Comparison of ENCODE assay signal across 15 mouse cellular contexts in genomic region chr11:90677771-90678288, GRCm38 (mm10). TPM values are rescaled to one million over a fixed set of nuclear protein-coding genes. Genes with fewer than 3 reads are reported as not detected.
DNase-seq lines count a peak whose midpoint lies in the region; ATAC-seq lines count a peak whose summit lies in the region.
"Had no signal": no experiment of that assay in that cellular context is flagged by ENCODE, and none has a peak within 500 bp of the region (broad histone marks: within the 10 kb centered on the region; RNA-seq: fewer than 3 reads in every experiment).

No protein-coding gene starts in this region.

- H3K9ac ChIP-seq in liver, embryonic 15.5 days = peak overlapping the region; percentile 46
- H3K9ac ChIP-seq: embryonic facial prominence, embryonic 13.5 days; forebrain, postnatal 0 days; limb, embryonic 13.5 days; neural tube, embryonic 13.5 days had no signal

- ATAC-seq in frontal cortex, adult (ENCODE audit: low TSS enrichment) = peak; percentile 99
- ATAC-seq in liver, embryonic 15.5 days (ENCODE audit: insufficient read depth) = no peak
- ATAC-seq: forebrain, postnatal 0 days had no signal

- intact Hi-C loops in left cerebral cortex, postnatal 14 days (cut with DNase I) = no loop called here
- intact Hi-C loops in left cerebral cortex, postnatal 10 days (cut with DNase I) = no loop called here

- peaks cover 78% of the 10 kb centered on the region for H3K36me3 ChIP-seq in liver, embryonic 15.5 days (replicated peaks)

- H3K27me3 ChIP-seq in liver, embryonic 15.5 days = no peaks in the 10 kb centered on the region
- H3K27me3 ChIP-seq: embryonic facial prominence, embryonic 13.5 days; limb, embryonic 13.5 days; neural tube, embryonic 13.5 days had no signal

- peak overlapping the region; percentile 64 for H3K4me3 ChIP-seq in liver, embryonic 15.5 days (replicated peaks)
- H3K4me3 ChIP-seq: embryonic facial prominence, embryonic 13.5 days; limb, embryonic 13.5 days; neural tube, embryonic 13.5 days had no signal

- H3K27ac ChIP-seq in liver, embryonic 15.5 days (replicated peaks) = peak overlapping the region; percentile 97
- H3K27ac ChIP-seq: embryonic facial prominence, embryonic 13.5 days; limb, embryonic 13.5 days; neural tube, embryonic 13.5 days had no signal

- H3K4me2 ChIP-seq in liver, embryonic 15.5 days = peak overlapping the region; percentile 71
- H3K4me2 ChIP-seq: embryonic facial prominence, embryonic 13.5 days; limb, embryonic 13.5 days; neural tube, embryonic 13.5 days had no signal

- no peaks in the 10 kb centered on the region for H3K9me3 ChIP-seq in liver, embryonic 15.5 days (replicated peaks)
- H3K9me3 ChIP-seq: embryonic facial prominence, embryonic 13.5 days; limb, embryonic 13.5 days; neural tube, embryonic 13.5 days had no signal

- no peak for DNase-seq in frontal cortex, postnatal 14 days (ENCODE audit: low spot score in 2 of 2)
- DNase-seq in left cerebral cortex, postnatal 14 days (ENCODE audit: low spot score in 2 of 2) = peak; percentile 53 to 76
- no peak for DNase-seq in left cerebral cortex, postnatal 10 days (ENCODE audit: extremely low spot score in 1 of 2, low spot score in 2 of 2)
- peak; percentile 87 for DNase-seq in brain, adult 2 months (ENCODE audit: low read depth, low spot score)
- DNase-seq in embryo, embryonic 11 days = no peak
- no peak for DNase-seq in urinary bladder, postnatal 36 days (ENCODE audit: low spot score in 2 of 2)
- DNase-seq: cerebellum, adult 11-12 months; forebrain, postnatal 0 days; kidney, adult 18-20 months; thymus, adult 2 months had no signal

- H3K4me1 ChIP-seq in liver, embryonic 15.5 days (replicated peaks) = peaks cover 50% of the 10 kb centered on the region
- H3K4me1 ChIP-seq: embryonic facial prominence, embryonic 13.5 days; limb, embryonic 13.5 days; neural tube, embryonic 13.5 days had no signal

- 61% methylated on average over 8 of the region's 8 CpGs for WGBS in liver, embryonic 15.5 days (ENCODE audit: insufficient replicate concordance)

RNA-seq across cellular contexts. Expression of gene Tom1l1, which starts 10.3 kb away (rescaled TPM):
- 10 to 100 TPM; 21.3 to 28.1 TPM for total RNA-seq in left cerebral cortex, postnatal 14 days (2021)
- total RNA-seq in left cerebral cortex, postnatal 10 days (2021) = 10 to 100 TPM; 17.1 to 19.3 TPM
- 50.5 and 53.4 TPM in 2 replicates for polyA plus RNA-seq in liver, embryonic 15.5 days (2015; fragmentation: Nextera tagmentation; extraction: Ambion mirVana)

RNA-seq across cellular contexts. Expression of gene Cox11, which starts 39.9 kb away (rescaled TPM):
- total RNA-seq in left cerebral cortex, postnatal 14 days (2021) = 10 to 100 TPM; 25.2 to 25.9 TPM
- total RNA-seq in left cerebral cortex, postnatal 10 days (2021) = 10 to 100 TPM; 24.4 to 25.5 TPM
- 24.2 and 26.0 TPM in 2 replicates for polyA plus RNA-seq in liver, embryonic 15.5 days (2015; fragmentation: Nextera tagmentation; extraction: Ambion mirVana)

RNA-seq across cellular contexts. Expression of gene Stxbp4, which starts 39.9 kb away (rescaled TPM):
- 10 to 100 TPM in 1 of 2 experiments, 1 to 10 TPM in 1; 8.8 to 10.4 TPM for total RNA-seq in left cerebral cortex, postnatal 14 days (2021)
- 1 to 10 TPM; 8.4 to 8.7 TPM for total RNA-seq in left cerebral cortex, postnatal 10 days (2021)
- 6.4 and 6.7 TPM in 2 replicates for polyA plus RNA-seq in liver, embryonic 15.5 days (2015; fragmentation: Nextera tagmentation; extraction: Ambion mirVana)

Comparison
In these comparisons a context has a peak if more than half of its experiments do, and no peak if none do; other contexts are left out.
1. DNase-seq: peak in left cerebral cortex, postnatal 14 days (2 of 2) and brain, adult 2 months (single experiment); none in frontal cortex, postnatal 14 days (0 of 2), left cerebral cortex, postnatal 10 days (0 of 2), embryo, embryonic 11 days (single experiment) and urinary bladder, postnatal 36 days (0 of 2).